Mouse (Mus musculus): Measurements from ENCODE around the gene Daxx.
"Not testable (repeated sequence)": the region's sequence is repeated elsewhere in the genome, so short reads cannot be mapped to it uniquely, and the experiment has no call there.

Gene Daxx

DNA sequence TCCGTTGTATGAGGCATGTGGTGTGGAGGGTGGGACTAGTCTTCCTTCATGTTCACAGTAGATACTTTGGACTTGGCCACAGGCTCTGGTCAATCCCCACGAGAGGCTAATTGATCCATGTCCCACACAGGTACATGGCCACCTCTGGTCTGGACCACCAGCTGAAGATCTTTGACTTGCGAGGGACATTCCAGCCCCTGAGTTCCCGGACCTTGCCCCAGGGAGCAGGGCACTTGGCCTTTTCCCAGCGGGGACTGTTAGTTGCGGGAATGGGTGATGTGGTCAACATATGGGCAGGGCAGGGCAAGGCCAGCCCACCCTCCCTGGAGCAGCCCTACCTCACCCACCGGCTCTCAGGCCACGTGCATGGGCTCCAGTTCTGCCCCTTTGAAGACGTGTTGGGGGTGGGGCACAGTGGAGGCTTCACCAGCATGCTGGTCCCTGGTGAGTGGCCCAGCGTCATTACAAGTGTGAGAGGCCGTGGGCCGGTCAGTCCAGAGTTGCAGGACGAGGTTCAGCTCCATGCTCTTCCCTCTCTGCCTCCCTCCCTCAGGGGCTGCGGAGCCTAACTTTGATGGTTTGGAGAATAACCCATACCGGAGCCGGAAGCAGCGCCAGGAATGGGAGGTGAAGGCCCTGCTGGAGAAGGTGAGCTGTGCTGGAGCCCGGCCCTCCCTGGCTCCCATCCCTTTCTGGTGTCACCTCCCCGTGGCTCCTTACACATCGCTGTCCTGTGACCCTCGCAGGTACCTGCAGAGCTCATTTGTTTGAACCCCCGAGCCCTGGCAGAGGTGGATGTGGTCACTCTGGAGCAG lies 39.1 kb downstream of the Daxx start:
- no peak for DNase-seq

DNA sequence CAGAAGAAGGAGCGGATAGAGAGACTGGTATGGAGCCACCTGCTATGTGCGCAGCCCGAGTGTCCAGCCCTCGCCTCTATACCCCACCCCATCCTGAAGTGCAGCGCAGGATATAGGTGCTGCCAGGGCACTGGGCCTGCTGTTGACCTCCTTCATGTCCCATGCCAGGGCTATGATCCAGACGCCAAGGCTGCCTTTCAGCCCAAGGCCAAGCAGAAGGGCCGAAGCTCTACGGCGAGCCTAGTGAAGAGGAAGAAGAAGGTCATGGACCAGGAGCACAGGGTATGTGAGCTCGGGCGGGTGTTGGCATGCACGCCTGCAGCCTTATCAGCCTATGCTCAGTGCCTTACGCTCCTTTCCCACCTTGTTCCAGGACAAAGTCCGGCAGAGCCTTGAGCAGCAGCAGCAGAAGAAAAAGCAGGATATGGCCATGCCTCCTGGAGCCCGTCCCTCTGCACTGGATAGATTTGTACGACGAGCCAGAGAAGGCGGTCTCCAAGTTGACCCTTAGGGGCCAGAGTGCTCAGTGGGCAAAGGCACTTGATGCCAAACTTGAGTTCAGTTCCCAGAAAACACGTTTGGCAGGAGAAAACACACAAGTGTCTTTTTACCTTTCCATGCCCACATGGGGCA lies 39.8 kb downstream of the Daxx start:
- no peak for DNase-seq

DNA sequence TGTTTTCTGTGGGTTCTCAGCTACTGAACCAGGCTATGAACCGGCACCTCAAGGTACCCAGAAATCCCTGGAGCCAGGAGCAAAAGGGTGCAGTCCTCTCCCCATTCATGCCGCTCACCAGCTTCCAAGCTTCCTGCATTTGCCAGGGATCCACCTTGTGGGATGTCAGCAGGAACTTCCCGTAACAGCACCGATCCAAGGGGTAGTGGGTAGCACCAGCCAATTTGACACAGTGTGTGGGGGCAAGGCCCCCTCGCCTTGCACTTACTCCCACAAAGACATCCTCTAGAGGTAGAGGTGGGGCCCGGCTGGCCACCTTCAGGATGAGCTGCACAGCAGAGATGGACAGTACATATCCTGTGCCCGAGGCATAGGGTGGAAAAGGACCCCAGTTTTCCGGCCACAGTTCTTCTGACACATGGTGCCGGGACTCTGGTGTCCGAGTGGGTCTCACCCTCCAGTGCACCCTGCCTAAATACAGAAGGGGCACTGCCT lies 41.0 kb downstream of the Daxx start:
- DNase-seq, result no peak

DNA sequence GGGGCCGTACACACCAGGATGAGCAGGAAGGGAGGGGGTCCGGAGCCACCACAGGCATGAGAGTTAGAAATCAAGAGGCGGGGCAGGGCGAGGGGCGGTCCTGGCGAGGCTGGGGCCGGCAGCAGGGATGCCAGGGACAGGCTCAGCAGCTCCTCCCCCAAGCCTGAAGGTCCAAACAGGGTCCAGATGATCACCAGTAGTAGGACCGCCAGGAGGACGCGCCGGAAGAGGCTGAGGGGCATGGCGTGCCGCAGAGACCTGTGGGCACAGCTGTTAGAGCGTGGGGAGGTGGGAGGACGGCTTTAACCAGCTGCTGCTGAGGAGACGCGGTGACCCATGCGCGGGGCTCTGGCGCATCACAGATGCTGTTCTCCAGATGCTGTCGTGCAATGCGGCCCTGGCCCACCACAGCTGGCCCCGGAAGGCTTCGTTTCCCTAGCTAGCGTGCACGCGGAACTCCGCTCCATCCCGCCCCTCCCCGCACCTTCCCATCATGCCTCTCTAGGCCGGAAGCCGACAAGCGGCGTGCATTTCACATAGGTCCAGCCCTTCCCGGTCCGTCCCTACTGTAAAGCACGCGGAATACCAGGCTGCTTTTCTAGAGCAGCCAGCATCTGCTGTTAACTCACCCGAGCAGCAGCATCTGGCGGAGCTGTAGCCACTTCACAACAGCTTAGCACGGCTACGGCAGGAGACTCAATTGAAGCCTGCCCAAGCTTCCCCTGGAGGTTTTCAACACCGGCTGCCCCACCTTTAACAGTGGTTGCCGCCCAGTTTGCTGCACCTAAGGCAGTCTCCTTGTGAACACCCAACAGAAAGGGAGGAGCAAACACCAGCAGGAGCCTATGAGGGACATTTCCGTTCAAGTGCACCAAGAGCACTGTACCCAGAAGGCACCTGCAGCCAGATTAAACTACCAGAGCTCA lies 42.1 kb downstream of the Daxx start, which contains the start of gene B3galt4:
Gene B3galt4, minus strand, starts transcription at position 468 of the 926 bp plus-strand sequence.
- peak; percentile 85 for DNase-seq

DNA sequence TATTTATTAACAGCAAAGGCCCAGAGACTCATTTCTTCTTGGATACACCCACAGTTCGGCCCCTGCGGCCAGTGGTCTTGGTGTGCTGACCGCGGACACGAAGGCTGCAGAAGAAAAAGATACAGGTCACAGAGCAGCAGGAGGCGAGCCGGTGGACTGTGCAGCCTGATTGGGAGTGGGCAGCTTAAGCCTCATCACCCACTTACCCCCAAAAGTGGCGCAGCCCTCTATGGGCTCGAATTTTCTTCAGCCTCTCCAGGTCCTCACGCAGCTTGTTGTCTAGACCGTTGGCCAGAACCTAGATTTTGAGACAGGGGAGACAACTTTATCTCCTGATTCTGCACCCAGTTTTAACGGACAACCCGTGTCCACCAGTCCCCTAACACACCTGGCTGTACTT lies 42.8 kb downstream of the Daxx start:
- DNase-seq, result not testable (repeated sequence)

DNA sequence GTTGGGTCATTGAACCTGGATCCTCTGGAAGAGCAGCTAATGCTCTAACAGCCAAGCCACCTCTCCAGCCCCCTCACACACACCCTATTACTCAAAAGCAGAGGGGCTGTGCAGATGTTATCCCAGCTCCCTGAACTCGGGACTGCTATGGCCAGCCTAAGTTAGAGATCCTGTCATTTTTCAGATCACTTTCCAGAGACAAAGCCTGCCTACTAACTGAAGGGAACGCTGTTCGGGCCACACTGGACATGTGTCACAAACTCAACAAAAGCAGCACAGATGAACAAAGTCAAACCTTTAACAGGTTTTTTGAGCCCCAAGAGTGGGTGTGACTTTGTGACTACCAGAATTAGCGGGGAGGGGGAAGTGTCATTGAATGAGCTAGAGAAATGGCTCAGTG lies 43.7 kb downstream of the Daxx start:
- no peak for DNase-seq

DNA sequence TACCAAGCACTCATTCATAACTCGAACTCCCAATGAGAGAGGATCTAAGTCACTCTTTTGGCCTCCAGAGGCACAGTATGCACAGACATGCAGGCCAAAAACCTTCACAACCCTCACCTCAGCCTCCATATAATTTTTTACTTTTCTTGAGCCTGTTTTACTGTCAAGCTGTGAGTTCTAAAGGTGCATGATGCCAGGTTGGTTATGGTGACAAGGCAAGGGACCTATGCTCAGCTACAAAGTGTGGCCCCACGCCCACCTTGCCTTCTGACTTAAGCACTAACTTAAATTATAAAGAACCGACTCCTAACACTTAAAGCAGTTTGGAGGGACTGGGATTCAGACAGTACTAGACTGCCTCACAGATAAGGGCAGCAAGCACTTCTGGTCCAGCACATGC lies 44.1 kb downstream of the Daxx start:
- no peak for DNase-seq

DNA sequence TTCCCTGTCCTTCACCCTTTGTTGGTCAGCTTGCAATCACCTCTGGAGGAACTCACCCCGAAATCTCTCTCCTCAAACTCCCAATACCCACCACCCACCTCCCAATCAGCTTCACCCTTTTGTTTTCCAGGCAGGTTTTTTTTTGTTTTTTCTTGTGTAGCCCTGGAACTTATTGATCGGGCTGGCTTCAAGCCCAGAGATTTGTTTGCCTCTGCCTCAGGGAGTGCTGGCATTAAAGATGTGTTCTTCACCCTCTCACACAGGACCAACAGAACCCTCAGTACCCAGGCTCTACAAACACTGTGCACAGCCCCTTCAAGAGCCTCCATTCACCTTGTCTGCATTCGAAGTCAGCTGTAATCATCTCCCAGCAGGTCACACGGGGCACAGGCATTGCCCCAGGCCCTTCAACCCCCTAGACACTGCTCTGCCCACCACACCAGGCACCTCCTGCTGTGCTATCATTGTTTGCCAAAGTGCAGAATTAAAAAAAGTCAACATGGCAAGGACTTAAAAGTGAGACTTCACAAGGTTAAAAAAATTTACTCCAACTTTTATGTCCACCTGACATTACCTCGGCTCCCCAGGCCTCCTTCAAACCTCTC lies 44.8 kb downstream of the Daxx start:
- DNase-seq, result no peak

DNA sequence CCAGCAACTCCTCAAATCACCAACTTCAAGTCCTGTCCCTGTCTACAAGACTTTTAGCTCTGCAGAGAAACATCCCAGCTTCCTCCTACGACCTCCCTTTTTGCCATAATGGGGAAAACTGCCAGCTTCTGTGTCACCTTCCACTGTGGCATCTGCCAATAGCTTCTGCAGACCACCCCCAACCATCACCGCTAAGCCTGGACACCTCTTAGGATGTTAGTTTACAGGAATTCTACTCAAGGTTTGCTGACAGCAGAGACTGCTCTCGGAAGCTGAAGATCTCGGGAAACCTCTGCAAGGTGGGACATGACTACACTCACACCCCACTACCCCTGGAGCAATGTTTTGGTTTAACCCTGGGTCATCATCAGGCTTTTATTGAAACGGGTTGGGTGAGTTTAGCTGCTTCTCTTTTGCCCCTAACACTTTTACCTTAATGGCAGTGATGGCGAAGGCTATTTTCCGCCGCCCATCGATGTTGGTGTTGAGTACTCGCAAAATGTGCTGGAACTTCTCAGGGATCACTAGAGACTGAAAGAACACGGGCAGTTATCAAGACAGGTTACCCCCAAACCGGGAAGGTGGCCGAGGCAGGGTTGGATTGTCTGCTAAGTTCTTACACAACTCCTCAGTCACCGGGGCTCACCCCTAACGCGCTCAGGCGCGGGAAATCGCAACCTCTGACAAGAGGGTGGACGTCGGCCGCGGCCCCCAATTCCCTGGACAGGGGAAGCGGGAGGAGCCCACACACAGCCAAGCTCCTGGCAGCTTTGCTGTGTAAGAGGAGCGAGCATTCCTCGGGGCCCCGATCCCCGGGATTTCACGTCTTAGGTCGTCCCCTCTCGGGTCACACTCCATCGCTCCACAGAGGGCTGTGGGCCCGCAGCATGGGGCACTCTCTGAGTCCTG lies 45.7 kb downstream of the Daxx start:
- no peak for DNase-seq

DNA sequence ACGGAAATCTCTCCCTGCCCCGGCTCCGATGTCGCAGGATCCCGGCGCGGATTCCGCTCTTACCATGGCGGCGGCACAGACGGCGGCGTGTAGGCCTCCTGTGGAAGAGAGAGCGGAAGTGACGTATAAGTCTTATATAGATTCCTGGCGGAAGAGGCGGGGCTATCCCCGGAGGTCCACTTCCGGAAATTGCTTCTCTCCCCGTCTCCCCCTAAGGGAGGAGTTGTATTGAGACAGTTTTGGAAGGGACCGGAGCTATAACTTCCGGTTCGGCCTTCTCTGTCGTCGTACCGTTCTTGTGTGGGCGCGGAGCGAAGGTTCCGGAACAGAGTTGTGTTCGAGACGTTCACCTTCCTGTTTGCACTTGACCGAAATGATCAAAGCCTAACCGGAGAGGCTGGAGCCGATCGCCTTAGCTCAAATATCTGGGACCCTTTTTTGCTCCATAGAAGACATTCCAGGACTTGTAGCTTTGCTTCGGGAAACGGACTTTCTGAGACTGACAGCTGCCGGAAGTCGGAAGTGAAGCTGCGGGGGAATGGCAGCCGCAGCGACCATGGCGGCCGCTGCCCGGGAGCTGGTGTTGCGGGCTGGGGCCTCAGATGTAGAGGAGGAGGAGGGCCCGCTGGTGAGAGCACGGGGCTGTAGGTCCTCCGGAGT lies 46.5 kb downstream of the Daxx start, which contains the start of the genes Vps52 and Rps18:
Gene Vps52, plus strand, starts transcription at position 258 of the 660 bp plus-strand sequence.
Gene Rps18, minus strand, starts transcription at position 447 of the 660 bp plus-strand sequence.
- peak; percentile 97 for DNase-seq

DNA sequence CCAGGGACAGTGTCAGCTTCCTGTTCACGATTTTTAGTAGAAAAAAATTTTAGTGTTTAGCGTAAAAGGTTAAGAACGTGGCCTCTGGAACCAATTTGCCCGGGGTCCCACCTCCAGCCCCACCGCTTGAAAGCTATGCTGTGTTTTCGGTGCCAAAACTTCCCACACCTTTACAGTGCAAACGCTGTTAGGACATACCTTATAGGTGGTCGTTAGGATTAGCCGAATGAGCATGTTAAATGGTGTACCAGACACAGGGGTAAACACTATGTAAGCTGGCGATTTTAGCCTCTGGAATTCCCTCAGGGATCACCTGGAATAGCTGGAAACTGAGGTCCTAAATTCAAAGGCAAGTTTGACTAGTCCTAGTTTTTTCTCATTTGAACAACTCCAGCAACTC lies 47.1 kb downstream of the Daxx start:
- DNase-seq, result no peak

DNA sequence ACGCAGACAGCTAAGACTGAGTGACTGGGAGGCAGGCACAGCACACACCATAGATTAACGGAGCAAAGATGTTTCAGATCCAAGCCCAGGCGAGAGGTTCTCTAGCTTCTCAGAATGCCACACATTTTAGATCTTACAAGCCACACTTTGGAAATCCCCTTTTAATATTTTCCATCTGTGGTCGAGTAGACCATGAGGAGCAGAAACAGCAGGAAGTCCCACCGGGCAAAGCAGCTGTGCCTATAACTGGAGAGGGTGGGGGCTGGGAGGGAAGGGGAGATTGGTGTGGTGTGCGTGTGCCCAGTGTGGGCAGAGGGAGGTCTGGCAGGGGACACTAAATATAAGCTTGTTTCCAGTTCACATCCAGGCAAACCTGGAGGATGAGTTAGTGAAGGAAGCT lies 48.3 kb downstream of the Daxx start:
- DNase-seq, result no peak

DNA sequence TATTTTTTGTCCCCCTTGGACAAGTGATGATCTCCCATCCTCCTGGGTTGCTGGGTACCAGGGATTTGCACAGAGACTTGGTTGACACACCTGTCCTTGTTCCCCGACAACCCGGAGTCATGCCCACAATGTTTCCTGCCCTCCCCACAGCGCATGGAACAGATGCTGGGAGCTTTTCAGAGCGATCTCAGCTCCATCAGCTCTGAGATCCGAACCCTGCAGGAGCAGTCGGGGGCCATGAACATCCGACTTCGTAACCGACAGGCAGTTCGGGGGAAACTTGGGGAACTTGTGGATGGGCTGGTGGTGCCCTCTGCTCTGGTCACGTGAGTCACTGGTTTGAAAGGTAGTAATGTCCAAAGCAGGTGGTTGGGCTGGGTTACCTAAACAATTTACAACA lies 49.2 kb downstream of the Daxx start:
- DNase-seq, result no peak

DNA sequence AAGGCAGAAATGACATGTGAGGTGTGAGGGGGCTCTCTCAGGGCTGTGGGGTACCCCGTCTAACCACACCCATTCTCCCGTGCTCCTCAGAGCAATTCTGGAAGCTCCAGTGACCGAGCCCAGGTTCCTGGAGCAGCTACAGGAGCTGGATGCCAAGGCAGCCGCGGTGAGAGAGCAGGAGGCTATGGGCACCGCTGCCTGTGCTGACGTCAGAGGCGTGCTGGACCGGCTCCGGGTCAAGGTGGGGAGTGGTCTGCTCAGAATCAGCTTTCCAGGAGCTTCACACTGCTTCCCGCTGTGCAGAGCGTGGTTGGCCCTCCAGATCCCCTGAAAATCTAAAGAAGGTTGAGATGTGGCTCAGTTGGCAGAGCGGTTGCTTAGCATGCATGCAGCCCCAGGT lies 49.9 kb downstream of the Daxx start:
- DNase-seq, result no peak

DNA sequence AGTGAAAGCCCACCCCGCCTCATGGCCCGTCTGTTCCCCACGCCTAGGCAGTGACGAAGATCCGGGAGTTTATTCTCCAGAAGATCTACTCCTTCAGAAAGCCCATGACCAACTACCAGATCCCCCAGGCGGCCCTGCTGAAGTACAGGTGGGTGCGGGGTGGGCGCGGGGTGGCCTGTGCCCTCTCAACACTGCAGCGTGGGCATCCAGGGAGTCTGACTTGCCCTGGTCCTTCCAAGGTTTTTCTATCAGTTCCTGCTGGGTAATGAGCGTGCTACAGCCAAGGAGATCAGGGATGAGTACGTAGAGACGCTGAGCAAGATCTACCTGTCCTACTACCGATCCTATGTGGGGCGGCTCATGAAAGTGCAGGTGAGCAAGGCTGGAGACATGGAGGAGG lies 50.7 kb downstream of the Daxx start:
- DNase-seq, result peak; percentile 6

DNA sequence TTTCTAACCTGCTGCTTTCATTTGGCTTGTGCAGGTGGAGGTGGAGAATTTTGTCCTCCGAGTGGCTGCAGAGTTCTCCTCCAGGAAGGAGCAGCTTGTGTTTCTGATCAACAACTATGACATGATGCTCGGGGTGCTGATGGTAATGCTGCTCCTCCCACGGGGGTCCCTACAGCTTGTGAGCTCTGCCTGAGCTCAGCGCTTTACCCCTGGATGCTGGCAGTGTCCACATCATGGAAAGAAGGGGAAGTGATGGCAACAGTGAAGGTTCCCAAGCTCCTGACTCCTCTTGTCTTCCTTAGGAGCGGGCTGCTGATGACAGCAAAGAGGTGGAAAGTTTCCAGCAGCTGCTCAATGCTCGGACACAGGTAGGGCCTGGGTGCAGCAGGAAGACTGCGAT lies 53.7 kb downstream of the Daxx start:
- peak; percentile 2 for DNase-seq

All from thymus, postnatal 14 days (tissue).